Mouse (Mus musculus) CH12.LX (cell line): ENCODE results near the gene Thoc3. TPM values are rescaled to one million over a fixed set of nuclear protein-coding genes. Genes with fewer than 3 reads are reported as not detected.

ENCODE experiments used
- DNase-seq: peaks from one replicate; pipeline ENCODE4 v3.0.0-alpha.2; 2013; ENCODE audit errors: extremely low read depth
- H3K27ac ChIP-seq: 2 replicates; pipeline ENCODE4 v1.5.1; 2012; ENCODE audit warnings: low read depth, mild to moderate bottlenecking, control low read depth, moderate library complexity; ENCODE audit not compliant: insufficient read depth
- H3K27me3 ChIP-seq: replicated peaks from 2 replicates; pipeline ENCODE3; 2012; ENCODE audit warnings: inconsistent platforms
- H3K36me3 ChIP-seq, 2 experiments: replicated peaks in 1 of 2; 2 replicates each; pipeline versions ENCODE3 to v1.6.1; 2012; ENCODE audit warnings: inconsistent platforms in 1 of 2, low read length in 1 of 2, mild to moderate bottlenecking in 1 of 2, mixed read lengths in 1 of 2, moderate library complexity in 1 of 2; ENCODE audit not compliant: control insufficient read depth in 1 of 2, insufficient read depth in 1 of 2
- H3K4me1 ChIP-seq, 2 experiments: 2 replicates each; pipeline ENCODE4 v1.6.1; 2012; ENCODE audit warnings: inconsistent platforms in 1 of 2, moderate library complexity in 1 of 2; ENCODE audit not compliant: insufficient read depth in 2 of 2, control insufficient read depth in 1 of 2
- H3K4me2 ChIP-seq: 2 replicates; pipeline ENCODE4 v1.6.1; 2012; ENCODE audit warnings: low read depth, mild to moderate bottlenecking, control low read depth; ENCODE audit not compliant: poor library complexity, insufficient read depth, severe bottlenecking
- H3K4me3 ChIP-seq, 3 experiments: fragments of 150-350 bp in 1 of 3; sonication (generic) in 1 of 3; replicated peaks in 1 of 3; 2 replicates each; pipeline versions ENCODE3 to v1.5.1; 2011 to 2012; ENCODE audit warnings: low read depth in 2 of 3, low read length in 2 of 3, mild to moderate bottlenecking in 2 of 3, moderate library complexity in 2 of 3, control low read depth in 1 of 3, improper control_type of control experiment in 1 of 3, inconsistent platforms in 1 of 3, mixed read lengths in 1 of 3; ENCODE audit not compliant: poor library complexity in 1 of 3
- H3K79me2 ChIP-seq: replicated peaks from 2 replicates; pipeline ENCODE4 v1.6.1; 2012; ENCODE audit warnings: mild to moderate bottlenecking, moderate library complexity; ENCODE audit not compliant: control insufficient read depth, poor library complexity, insufficient read depth, severe bottlenecking; ENCODE audit errors: extremely low read depth
- H3K9ac ChIP-seq: 2 replicates; pipeline ENCODE4 v1.6.1; 2012; ENCODE audit warnings: low read depth, mild to moderate bottlenecking, control low read depth, moderate library complexity; ENCODE audit not compliant: insufficient read depth
- H3K9me3 ChIP-seq: replicated peaks from 2 replicates; pipeline ENCODE3; 2012; ENCODE audit warnings: low read length, inconsistent platforms, mixed read lengths
- CHD1 ChIP-seq: IDR thresholded peaks from 2 replicates; pipeline ENCODE4 v1.6.1; 2012; ENCODE audit warnings: low read depth, low read length, improper control_type of control experiment, inconsistent platforms
- EP300 ChIP-seq: IDR thresholded peaks from 2 replicates; pipeline ENCODE4 v1.6.1; 2011; ENCODE audit warnings: low read length, improper control_type of control experiment
- GABPA ChIP-seq: IDR thresholded peaks from 2 replicates; pipeline ENCODE4 v1.6.1; 2012; ENCODE audit warnings: low read depth, low read length, improper control_type of control experiment, inconsistent platforms; ENCODE audit not compliant: insufficient replicate concordance
- IRF4 ChIP-seq: IDR thresholded peaks from 2 replicates; pipeline ENCODE4 v1.6.1; 2014; ENCODE audit warnings: low read depth, mild to moderate bottlenecking, inconsistent platforms, low read length, improper control_type of control experiment
- JUN ChIP-seq: IDR thresholded peaks from 2 replicates; pipeline ENCODE4 v1.6.1; 2011; ENCODE audit warnings: low read depth, mild to moderate bottlenecking, low read length, improper control_type of control experiment, moderate library complexity; ENCODE audit not compliant: insufficient read depth
- JUND ChIP-seq: conservative IDR thresholded peaks from 2 replicates; pipeline ENCODE4 v1.6.1; 2011; ENCODE audit warnings: low read depth, low read length, improper control_type of control experiment
- MEF2A ChIP-seq: IDR thresholded peaks from 2 replicates; pipeline ENCODE4 v1.6.1; 2014; ENCODE audit warnings: low read depth, mild to moderate bottlenecking, inconsistent platforms, low read length, improper control_type of control experiment, borderline replicate concordance
- MXI1 ChIP-seq: IDR thresholded peaks from 2 replicates; pipeline ENCODE4 v1.6.1; 2011; ENCODE audit warnings: mild to moderate bottlenecking, low read depth, low read length, improper control_type of control experiment
- MYC ChIP-seq: IDR thresholded peaks from 2 replicates; pipeline ENCODE4 v1.6.1; 2011; ENCODE audit warnings: low read depth, mild to moderate bottlenecking, improper control_type of control experiment, low read length
- RCOR1 ChIP-seq: conservative IDR thresholded peaks from 2 replicates; pipeline ENCODE4 v1.6.1; 2012; ENCODE audit warnings: low read depth, mild to moderate bottlenecking, inconsistent platforms, low read length, improper control_type of control experiment
- SIN3A ChIP-seq: IDR thresholded peaks from 2 replicates; pipeline ENCODE4 v1.6.1; 2012; ENCODE audit warnings: low read length, improper control_type of control experiment, inconsistent platforms
- TBP ChIP-seq: conservative IDR thresholded peaks from 2 replicates; pipeline ENCODE4 v1.6.1; 2011; ENCODE audit warnings: low read depth, low read length, improper control_type of control experiment
- UBTF ChIP-seq: IDR thresholded peaks from 2 replicates; pipeline ENCODE4 v1.6.1; 2012; ENCODE audit warnings: low read depth, mild to moderate bottlenecking, inconsistent platforms, low read length, improper control_type of control experiment, moderate library complexity
- dilution Hi-C: fragments of 300-500 bp; cut with MboI; formaldehyde crosslinking; loops from 2 replicates; pipeline ENCODE4 v1.14.3; 2020; ENCODE audit warnings: low sequenced_read_pairs; ENCODE audit not compliant: extremely low pct_unique_long_range_greater_than_20kb, extremely low pct_ligation_motif_present
- in situ Hi-C: fragments of 300-500 bp; cut with MboI; formaldehyde crosslinking; loops from 3 replicates; pipeline ENCODE4 v1.14.3; 2019; ENCODE audit warnings: low sequenced_read_pairs, low pct_ligation_motif_present, low pct_unique_long_range_greater_than_20kb, mixed read lengths
- polyA plus RNA-seq: library from polyadenylated mRNA; unstranded; fragments of >175 nt; gene quantifications from 2 replicates; pipeline ENCODE4 v1.2.1, GENCODE M21; 2012; ENCODE audit warnings: low read depth; ENCODE audit not compliant: insufficient read length
- total RNA-seq, 2 experiments: library from RNA; depleted of rRNA; stranded (reverse); fragments of 300-350 nt in 1 of 2; fragments of >200 nt in 1 of 2; gene quantifications; 2 replicates each; pipeline ENCODE4 v1.2.3; 2012 to 2014

Gene Thoc3
- total and polyA plus RNA-seq, 3 experiments: 72.1 to 93.1 (median 77.5) TPM

GRCm38 (mm10) chr13:54418781-54419327 is 49.8 kb downstream of the Thoc3 start:
- Histone ChIP-seq H3K4me2 (no peak overlapping the region), H3K36me3 (no peaks in the 10 kb centered on the region), H3K27me3 (peaks cover 7% of the 10 kb centered on the region), H3K4me3 (no peak overlapping the region), H3K79me2 (no peaks in the 10 kb centered on the region), H3K27ac (no peak overlapping the region), H3K4me1 (no peaks in the 10 kb centered on the region)
- dilution Hi-C loops (no loop called here), in situ Hi-C loops (no loop called here)
- no peak for TF ChIP-seq JUN
- no peak for TF ChIP-seq MEF2A
- no peak for TF ChIP-seq SIN3A
- no peak for TF ChIP-seq JUND
- TF ChIP-seq, all 38 proteins: peak for 0
- no peak for DNase-seq
- Histone ChIP-seq H3K9me3 (peaks cover 14% of the 10 kb centered on the region), H3K9ac (no peak overlapping the region)

GRCm38 (mm10) chr13:54415059-54415458 is 53.6 kb downstream of the Thoc3 start:
- no peak for TF ChIP-seq EP300
- TF ChIP-seq SIN3A: no peak
- TF ChIP-seq TBP: no peak
- TF ChIP-seq MXI1: no peak
- no peak for TF ChIP-seq CHD1
- no peak for TF ChIP-seq MYC
- TF ChIP-seq UBTF: no peak
- TF ChIP-seq IRF4: no peak
- Histone ChIP-seq H3K79me2 (no peaks in the 10 kb centered on the region), H3K4me2 (no peak overlapping the region), H3K4me1 (peaks cover 7 to 18% of the 10 kb centered on the region in 2 experiments), H3K9me3 (peaks cover 2% of the 10 kb centered on the region), H3K4me3 (no peak overlapping the region), H3K9ac (no peak overlapping the region), H3K27me3 (peaks cover 7% of the 10 kb centered on the region), H3K36me3 (no peaks in the 10 kb centered on the region), H3K27ac (no peak overlapping the region)
- in situ Hi-C loops (no loop called here), dilution Hi-C loops (no loop called here)
- no peak for DNase-seq

GRCm38 (mm10) chr13:54412721-54413120 is 55.9 kb downstream of the Thoc3 start:
- H3K4me2 ChIP-seq: no peak overlapping the region
- no peak for DNase-seq
- H3K27ac ChIP-seq: no peak overlapping the region
- no peak overlapping the region for H3K9ac ChIP-seq
- no peak overlapping the region for H3K4me3 ChIP-seq
- H3K4me1 ChIP-seq: peaks cover 7 to 18% of the 10 kb centered on the region in 2 experiments
- in situ Hi-C loops (no loop called here), dilution Hi-C loops (no loop called here)
- no peaks in the 10 kb centered on the region for H3K9me3 ChIP-seq
- TF ChIP-seq GABPA (no peak), RCOR1 (no peak)
- H3K36me3 ChIP-seq: no peaks in the 10 kb centered on the region
- H3K27me3 ChIP-seq: peaks cover 16% of the 10 kb centered on the region
- H3K79me2 ChIP-seq: no peaks in the 10 kb centered on the region
